Mouse (Mus musculus) limb, embryonic 14.5 days (tissue): ENCODE data around the gene Pfn1. TPM values are rescaled to one million over a fixed set of nuclear protein-coding genes. Genes with fewer than 3 reads are reported as not detected.

Experiments
- ATAC-seq: fragments of 200-750 bp; cut with Nextera tagmentation; 2 replicates; pipeline ENCODE4 v1.8.0; 2017; ENCODE audit warnings: low read depth, moderate number of reproducible peaks, moderate TSS enrichment; ENCODE audit not compliant: low FRiP score
- DNase-seq: peaks from one replicate; pipeline ENCODE4 v3.0.0-alpha.2; 2015; ENCODE audit warnings: low spot score
- H3K27ac ChIP-seq: fragments of 300-500 bp; sonication (generic); replicated peaks from 2 replicates; pipeline ENCODE4 v1.5.1; 2014; ENCODE audit warnings: low read depth, mild to moderate bottlenecking, low read length, moderate library complexity, mixed read lengths
- H3K27me3 ChIP-seq: fragments of 300-500 bp; sonication (generic); 2 replicates; pipeline ENCODE4 v1.6.1; 2014; ENCODE audit warnings: low read length, mixed read lengths; ENCODE audit not compliant: control insufficient read depth, insufficient read depth
- H3K36me3 ChIP-seq: fragments of 300-500 bp; sonication (generic); 2 replicates; pipeline ENCODE4 v1.6.1; 2014; ENCODE audit warnings: mild to moderate bottlenecking, low read length, moderate library complexity, mixed read lengths; ENCODE audit not compliant: control insufficient read depth, insufficient read depth
- H3K4me1 ChIP-seq: fragments of 300-500 bp; sonication (generic); 2 replicates; pipeline ENCODE4 v1.6.1; 2014; ENCODE audit warnings: antibody characterized with exemption, low read length, mixed read lengths; ENCODE audit not compliant: control insufficient read depth, insufficient read depth
- H3K4me2 ChIP-seq: fragments of 300-500 bp; sonication (generic); replicated peaks from 2 replicates; pipeline ENCODE4 v1.6.1; 2014; ENCODE audit warnings: low read depth, mild to moderate bottlenecking, low read length, moderate library complexity; ENCODE audit not compliant: severe bottlenecking
- H3K4me3 ChIP-seq: fragments of 300-500 bp; sonication (generic); replicated peaks from 2 replicates; pipeline ENCODE4 v1.5.1; 2014; ENCODE audit warnings: low read length
- H3K9ac ChIP-seq: fragments of 300-500 bp; sonication (generic); 2 replicates; pipeline ENCODE4 v1.6.1; 2014; ENCODE audit warnings: mild to moderate bottlenecking, low read depth, low read length, moderate library complexity; ENCODE audit not compliant: severe bottlenecking
- H3K9me3 ChIP-seq: fragments of 300-500 bp; sonication (generic); 2 replicates; pipeline ENCODE4 v1.6.1; 2016; ENCODE audit warnings: low read length; ENCODE audit not compliant: control insufficient read depth
- POLR2A ChIP-seq: fragments of 200-500 bp; IDR thresholded peaks from 2 replicates; pipeline ENCODE4 v1.8.0; 2012; ENCODE audit warnings: inconsistent platforms, mild to moderate bottlenecking, moderate library complexity, borderline replicate concordance; ENCODE audit not compliant: insufficient read depth, insufficient read length; ENCODE audit errors: extremely low read depth
- WGBS: fragments of 180-500 bp; shearing (Covaris S2); extraction: QIAGEN DNeasy Blood & Tissue Kit; methylation state at CpG from one replicate; pipeline ENCODE4 v1.1.7; 2014; 5-methylcytosine and 5-hydroxymethylcytosine counted together
- polyA plus RNA-seq, 2 experiments: library from polyadenylated mRNA; depleted of rRNA in 1 of 2; stranded (reverse) in 1 of 2; unstranded in 1 of 2; fragments of >200 nt; fragmentation: Nextera tagmentation in 1 of 2; extraction: Ambion mirVana in 1 of 2; gene quantifications; 2 replicates each; pipeline versions ENCODE4 v1.2.1 to v1.2.3; 2012 to 2014

The Pfn1 gene
- polyA plus RNA-seq, 2 experiments = 946 to 1,675 TPM

- no peak for ATAC-seq
- Histone ChIP-seq H3K9ac (no peak overlapping the region), H3K27me3 (no peaks in the 10 kb centered on the region), H3K36me3 (peaks cover 51% of the 10 kb centered on the region), H3K27ac (no peak overlapping the region), H3K9me3 (no peaks in the 10 kb centered on the region), H3K4me3 (no peak overlapping the region), H3K4me1 (0 out of 2 replicates have a peak, but pooled peaks cover 2% of the 10 kb centered on the region), H3K4me2 (no peak overlapping the region)
- no peak for TF ChIP-seq POLR2A
- 83% methylated on average over 6 of the region's 6 CpGs for WGBS
- no peak for DNase-seq
These were observed 19.6 kb upstream of the Pfn1 start for GRCm38 (mm10) chr11:70674014-70674413.

DNA sequence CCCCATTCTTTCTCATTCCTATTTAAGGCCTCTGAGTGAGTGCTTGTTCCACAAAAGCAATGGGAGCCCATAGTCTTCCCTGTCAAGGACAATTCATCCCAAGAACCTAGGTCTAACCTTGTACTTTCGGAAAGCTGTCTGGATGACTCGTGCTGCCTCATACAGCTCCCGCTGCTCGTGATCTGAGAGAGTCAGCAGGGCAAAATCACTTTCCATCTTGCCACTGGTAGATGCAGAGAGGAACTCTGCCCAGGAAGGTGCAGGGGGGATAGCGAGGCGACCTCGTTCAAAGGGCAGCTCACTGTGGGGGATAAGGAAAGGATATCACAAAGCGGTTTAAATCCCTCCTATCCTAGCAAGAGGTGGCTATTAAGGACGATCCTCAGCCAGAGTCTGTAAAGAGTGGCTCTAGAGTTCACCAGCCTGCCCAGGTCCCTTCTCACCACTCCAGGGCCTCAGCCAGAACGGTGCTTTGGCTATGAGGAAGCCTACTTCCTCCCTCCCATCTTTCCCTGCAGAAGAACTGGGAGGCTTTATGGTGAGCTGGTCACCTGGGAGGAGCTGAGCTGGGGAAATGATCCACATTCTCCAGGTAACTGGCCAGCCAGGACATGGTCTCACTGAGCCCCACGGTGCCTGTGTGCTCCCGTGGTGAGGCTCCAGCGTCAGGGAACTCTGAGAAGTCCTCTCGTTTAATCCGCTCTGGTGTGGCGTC, 17.0 kb upstream of the Pfn1 start:
- no peak overlapping the region for H3K4me3 ChIP-seq

DNA sequence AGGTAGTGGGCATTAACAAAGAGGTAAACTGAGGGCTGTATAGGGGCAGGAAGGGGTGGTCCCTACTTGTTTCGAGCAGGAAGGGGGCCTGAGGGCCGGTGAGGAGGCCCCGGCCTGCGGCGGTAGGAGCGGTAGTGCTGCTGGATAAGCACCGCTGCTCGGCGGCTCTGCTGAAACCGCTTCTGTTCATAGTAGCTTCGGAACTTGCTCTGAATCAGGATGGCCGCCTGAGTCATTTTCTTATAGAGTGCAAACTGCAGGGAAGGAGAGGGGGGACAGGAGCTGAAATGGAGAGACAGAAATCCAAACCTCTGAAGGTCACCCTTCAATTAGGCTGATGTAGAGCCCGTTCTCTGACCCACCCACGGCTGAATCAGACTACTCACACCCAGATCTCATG, 16.0 kb upstream of the Pfn1 start:
- Histone ChIP-seq H3K9me3 (no peaks in the 10 kb centered on the region), H3K36me3 (peaks cover 48% of the 10 kb centered on the region), H3K27ac (peak overlapping the region; percentile 97), H3K9ac (peak overlapping the region; percentile 73), H3K27me3 (no peaks in the 10 kb centered on the region), H3K4me2 (peak overlapping the region; percentile 87), H3K4me1 (peaks cover 11% of the 10 kb centered on the region), H3K4me3 (peak overlapping the region; percentile 65)
- DNase-seq (no peak), ATAC-seq (no peak)
- no peak for TF ChIP-seq POLR2A
- WGBS = 54% methylated on average over 14 of the region's 14 CpGs

More for the DNA sequence above, 17.0 kb upstream of the Pfn1 start:
- H3K4me2 ChIP-seq = peak overlapping the region; percentile 87; the same call in 1 of the 2 replicates
- H3K27ac ChIP-seq = no peak overlapping the region
- WGBS = 89% methylated on average over 16 of the region's 16 CpGs
- DNase-seq (no peak), ATAC-seq (no peak)
- peaks cover 11% of the 10 kb centered on the region for H3K4me1 ChIP-seq
- H3K27me3 ChIP-seq = no peaks in the 10 kb centered on the region
- H3K36me3 ChIP-seq = peaks cover 48% of the 10 kb centered on the region
- TF ChIP-seq POLR2A = no peak
- no peaks in the 10 kb centered on the region for H3K9me3 ChIP-seq
- H3K9ac ChIP-seq = no peak overlapping the region

GRCm38 (mm10) chr11:70669582-70670345, 15.3 kb upstream of the Pfn1 start:
- Histone ChIP-seq H3K9ac (peak overlapping the region; percentile 73), H3K4me3 (peak overlapping the region; percentile 65), H3K27me3 (no peaks in the 10 kb centered on the region), H3K9me3 (no peaks in the 10 kb centered on the region), H3K4me2 (peak overlapping the region; percentile 87), H3K27ac (peak overlapping the region; percentile 97), H3K4me1 (peaks cover 11% of the 10 kb centered on the region), H3K36me3 (peaks cover 48% of the 10 kb centered on the region)
- ATAC-seq (peak; percentile 18), DNase-seq (peak; percentile 89)
- WGBS = under 1% methylated on average over 29 of the region's 31 CpGs
- peak; percentile 34; the same call in 1 of the 2 replicates for TF ChIP-seq POLR2A

DNA sequence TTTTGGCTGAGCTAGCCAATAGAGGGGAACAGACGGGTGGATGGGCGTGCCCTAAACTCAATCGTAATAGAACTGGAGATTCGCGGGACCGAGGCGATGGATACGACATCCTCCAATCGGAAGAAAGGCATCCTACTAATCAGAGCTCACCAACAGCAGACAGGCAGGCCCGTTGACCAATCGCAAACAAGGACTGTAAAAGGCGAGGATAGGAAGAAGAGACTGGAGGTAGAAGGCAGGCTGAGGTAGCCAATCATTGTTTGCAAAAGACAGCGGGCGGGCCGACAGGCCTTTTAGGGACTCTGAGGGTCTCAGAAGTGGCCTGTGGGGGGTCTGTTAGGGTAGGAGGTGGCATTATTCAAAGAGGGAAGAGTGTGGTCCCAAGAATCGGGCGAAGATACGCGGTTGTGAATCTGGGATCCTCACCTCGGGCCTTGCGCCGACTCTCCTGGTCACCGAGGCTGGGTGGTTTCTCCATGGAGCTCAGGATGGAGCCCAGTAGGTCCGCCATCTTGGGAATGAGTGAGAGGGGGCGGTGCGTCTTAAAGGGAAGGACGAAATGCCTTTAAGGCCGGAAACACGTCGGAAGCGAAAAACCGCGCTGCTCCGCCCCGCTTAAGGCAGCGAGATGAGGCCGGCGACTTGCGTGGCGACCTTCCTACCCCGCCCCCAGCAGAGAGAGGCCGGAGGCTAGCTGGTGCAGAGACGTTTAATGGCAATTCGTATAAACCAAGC, 14.5 kb upstream of the Pfn1 start, which contains the start of gene Spag7:
TSS of gene Spag7 (minus strand) at position 646 of the 735 bp plus-strand sequence.
- Histone ChIP-seq H3K4me1 (peaks cover 11% of the 10 kb centered on the region), H3K4me2 (peak within 1 kb of the TSS; percentile 87), H3K9me3 (no peaks in the 10 kb centered on the region), H3K9ac (peak within 1 kb of the TSS; percentile 73), H3K4me3 (peak within 1 kb of the TSS; percentile 65), H3K36me3 (peaks cover 56% of the 10 kb centered on the region), H3K27me3 (no peaks in the 10 kb centered on the region), H3K27ac (peak within 1 kb of the TSS; percentile 97)
- WGBS = under 1% methylated on average over 42 of the region's 44 CpGs
- peak; percentile 100 for DNase-seq
- ATAC-seq = peak; percentile 96
- peak; percentile 45; the same call in 1 of the 2 replicates for TF ChIP-seq POLR2A
